Mouse (Mus musculus): ENCODE results near the gene Ms4a7. TPM values are rescaled to one million over a fixed set of nuclear protein-coding genes. Genes with fewer than 3 reads are reported as not detected.
"Not testable (repeated sequence)": the region's sequence is repeated elsewhere in the genome, so short reads cannot be mapped to it uniquely, and the experiment has no call there.

Gene Ms4a7
- polyA plus RNA-seq, 1 experiment from 2014 or later, result 4.1 TPM

DNA sequence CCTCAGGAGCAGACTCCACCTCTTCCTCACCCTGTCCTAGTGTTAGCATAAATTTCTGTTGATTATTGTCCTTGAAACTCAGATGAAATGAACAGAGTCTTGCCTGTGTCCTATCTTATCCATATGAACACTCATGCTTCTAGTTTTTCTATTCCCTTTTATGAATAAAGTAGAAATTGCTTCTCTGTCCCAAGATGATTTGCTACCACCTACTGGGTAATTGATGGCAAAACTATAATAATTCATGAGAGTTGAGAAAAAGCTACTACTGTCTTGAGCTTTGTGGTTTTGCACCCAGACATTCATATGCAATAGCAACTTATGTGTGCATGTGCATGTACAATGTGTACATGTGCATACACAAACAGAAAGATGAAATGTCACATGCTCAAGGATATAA, 8.0 kb upstream of the Ms4a7 start:
- ATAC-seq (ENCODE audit: low FRiP score, low TSS enrichment), result no peak
- Histone ChIP-seq H3K27ac (ENCODE audit: low read length) (no peak overlapping the region), H3K9ac (replicated peaks; ENCODE audit: low read length) (no peak overlapping the region)

DNA sequence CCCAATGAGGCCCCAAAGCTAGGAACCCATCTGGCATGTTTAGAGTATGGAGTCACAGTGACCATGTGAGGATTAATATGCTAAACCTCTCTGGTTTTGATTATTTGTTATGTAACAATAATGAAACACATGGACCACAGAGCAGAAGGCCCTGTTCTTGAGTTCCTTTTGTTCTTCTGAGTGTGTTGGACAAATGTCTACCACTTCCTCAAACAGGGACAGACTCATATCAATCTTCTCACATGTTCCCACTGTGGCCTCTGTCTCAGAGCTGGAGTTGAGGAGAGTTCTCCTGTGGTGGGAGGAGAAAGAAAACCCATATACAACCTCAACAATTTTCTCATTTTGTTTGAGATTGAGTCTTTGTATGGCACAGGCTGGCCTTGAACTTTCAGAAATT, 7.2 kb upstream of the Ms4a7 start:
- Histone ChIP-seq H3K9me3 (ENCODE audit: low read length) (no peaks in the 10 kb centered on the region), H3K4me1 (ENCODE audit: insufficient read depth, low read length) (no peaks in the 10 kb centered on the region), H3K27me3 (ENCODE audit: insufficient read depth, low read length) (no peaks in the 10 kb centered on the region), H3K36me3 (ENCODE audit: insufficient read depth, low read length) (no peaks in the 10 kb centered on the region), H3K4me3 (ENCODE audit: low read length) (no peak overlapping the region), H3K4me2 (replicated peaks; ENCODE audit: low read depth, low read length) (no peak overlapping the region), H3K9ac (replicated peaks; ENCODE audit: low read length) (no peak overlapping the region), H3K27ac (ENCODE audit: low read length) (no peak overlapping the region)
- ATAC-seq (ENCODE audit: low FRiP score, low TSS enrichment), result no peak

More for the DNA sequence above, 8.0 kb upstream of the Ms4a7 start:
- H3K4me2 ChIP-seq (replicated peaks; ENCODE audit: low read depth, low read length), result no peak overlapping the region
- no peaks in the 10 kb centered on the region for H3K9me3 ChIP-seq (ENCODE audit: low read length)
- H3K27me3 ChIP-seq (ENCODE audit: insufficient read depth, low read length), result no peaks in the 10 kb centered on the region
- H3K4me3 ChIP-seq (ENCODE audit: low read length), result no peak overlapping the region
- no peaks in the 10 kb centered on the region for H3K36me3 ChIP-seq (ENCODE audit: insufficient read depth, low read length)
- no peaks in the 10 kb centered on the region for H3K4me1 ChIP-seq (ENCODE audit: insufficient read depth, low read length)

DNA sequence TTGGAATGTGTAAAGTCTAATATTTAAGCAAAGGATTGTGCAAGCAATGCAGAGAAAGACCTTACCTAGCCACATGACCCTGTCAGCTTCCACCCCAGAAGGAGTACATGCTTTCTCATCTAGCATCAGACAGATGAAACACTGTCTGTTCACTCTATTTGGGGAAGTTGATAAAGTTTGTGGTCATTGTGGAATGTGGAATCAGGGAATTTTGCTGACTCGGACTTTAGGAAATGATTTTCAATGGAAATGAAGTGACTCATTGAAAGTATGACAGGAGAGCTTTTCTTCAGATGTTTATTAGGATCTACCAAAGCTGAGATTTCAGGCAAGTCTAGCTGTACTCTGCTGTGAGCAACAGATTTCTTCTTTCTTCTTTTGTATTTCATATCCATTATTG, 14.8 kb downstream of the Ms4a7 start:
- no peak for ATAC-seq (ENCODE audit: low FRiP score, low TSS enrichment)
- Histone ChIP-seq H3K9me3 (ENCODE audit: low read length) (no peaks in the 10 kb centered on the region), H3K27ac (ENCODE audit: low read length) (no peak overlapping the region), H3K36me3 (ENCODE audit: insufficient read depth, low read length) (no peaks in the 10 kb centered on the region), H3K9ac (replicated peaks; ENCODE audit: low read length) (no peak overlapping the region), H3K27me3 (ENCODE audit: insufficient read depth, low read length) (no peaks in the 10 kb centered on the region), H3K4me1 (ENCODE audit: insufficient read depth, low read length) (no peaks in the 10 kb centered on the region), H3K4me3 (ENCODE audit: low read length) (no peak overlapping the region), H3K4me2 (replicated peaks; ENCODE audit: low read depth, low read length) (no peak overlapping the region)
- 80% methylated on average over 1 of the region's 1 CpGs for WGBS

DNA sequence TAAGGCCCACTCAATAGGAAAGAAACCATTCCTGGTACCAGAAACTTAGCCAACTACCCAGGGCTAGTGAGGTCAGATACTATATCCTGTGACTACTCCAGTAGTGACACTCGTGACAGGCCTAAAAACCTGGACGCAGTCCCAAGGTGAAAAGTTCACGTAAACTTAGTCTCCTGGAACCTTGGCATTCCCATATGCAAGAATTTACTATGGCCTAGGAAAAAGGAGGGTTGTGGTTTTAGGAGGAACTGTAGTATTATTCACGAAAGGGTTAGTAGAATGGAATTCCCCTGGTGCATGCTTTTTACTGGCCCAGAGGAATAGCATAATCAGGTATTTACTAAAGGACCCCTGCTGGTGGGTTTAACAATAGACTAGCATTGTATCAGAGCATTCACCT, 19.2 kb downstream of the Ms4a7 start:
- no peak overlapping the region for H3K4me3 ChIP-seq (ENCODE audit: low read length)
- no peaks in the 10 kb centered on the region for H3K36me3 ChIP-seq (ENCODE audit: insufficient read depth, low read length)
- no peak overlapping the region for H3K27ac ChIP-seq (ENCODE audit: low read length)
- WGBS, result 78% methylated on average over 4 of the region's 4 CpGs
- no peaks in the 10 kb centered on the region for H3K27me3 ChIP-seq (ENCODE audit: insufficient read depth, low read length)
- H3K9me3 ChIP-seq (ENCODE audit: low read length), result no peaks in the 10 kb centered on the region
- no peak for ATAC-seq (ENCODE audit: low FRiP score, low TSS enrichment)
- H3K4me1 ChIP-seq (ENCODE audit: insufficient read depth, low read length), result no peaks in the 10 kb centered on the region
- no peak overlapping the region for H3K9ac ChIP-seq (replicated peaks; ENCODE audit: low read length)
- H3K4me2 ChIP-seq (replicated peaks; ENCODE audit: low read depth, low read length), result no peak overlapping the region

DNA sequence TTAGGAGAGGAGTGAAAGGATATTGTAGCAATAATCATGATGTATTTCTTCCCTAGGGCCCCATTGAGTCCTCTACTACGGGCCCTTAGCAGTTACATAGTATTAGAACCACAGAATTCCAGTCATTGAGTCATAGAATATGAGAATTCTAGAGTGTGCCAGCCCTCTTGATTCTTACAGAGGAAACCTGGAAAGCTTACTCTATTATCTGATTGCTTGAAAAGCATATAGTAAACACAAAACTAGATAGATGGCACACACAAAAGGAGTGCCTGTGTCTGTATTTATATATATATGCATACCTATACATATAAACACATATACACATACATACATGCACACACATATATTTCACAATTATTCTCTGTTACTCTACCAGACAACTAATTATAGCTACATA, 21.6 kb downstream of the Ms4a7 start, which contains the start of gene Ms4a14:
Gene Ms4a14 (minus strand): TSS at position 101 of the 400 bp plus-strand sequence.
- Histone ChIP-seq H3K4me2 (replicated peaks; ENCODE audit: low read depth, low read length) (no peak within 1 kb of the TSS), H3K36me3 (ENCODE audit: insufficient read depth, low read length) (no peaks in the 10 kb centered on the region), H3K27ac (ENCODE audit: low read length) (no peak within 1 kb of the TSS), H3K9me3 (ENCODE audit: low read length) (no peaks in the 10 kb centered on the region), H3K27me3 (ENCODE audit: insufficient read depth, low read length) (no peaks in the 10 kb centered on the region), H3K9ac (replicated peaks; ENCODE audit: low read length) (no peak within 1 kb of the TSS), H3K4me1 (ENCODE audit: insufficient read depth, low read length) (no peaks in the 10 kb centered on the region), H3K4me3 (ENCODE audit: low read length) (no peak within 1 kb of the TSS)
- WGBS, result 63% methylated on average over 1 of the region's 1 CpGs
- no peak for ATAC-seq (ENCODE audit: low FRiP score, low TSS enrichment)

DNA sequence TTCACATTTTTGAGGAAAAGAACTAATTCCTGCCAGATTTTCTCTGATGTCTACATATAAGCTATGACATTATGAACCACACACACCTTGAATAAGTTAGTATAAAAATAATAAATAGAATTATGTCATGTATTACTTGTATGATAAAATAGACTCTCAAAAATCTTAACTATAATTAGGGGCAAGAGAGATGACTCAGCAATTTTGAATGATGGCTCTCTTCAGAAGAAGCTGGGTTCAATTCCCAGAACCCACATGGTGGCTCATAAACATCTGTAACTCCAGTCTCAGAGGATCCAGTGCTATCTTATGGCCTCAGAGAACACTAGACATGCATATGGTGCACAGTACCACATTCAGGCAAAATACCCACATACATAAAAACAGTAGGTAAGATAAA, 27.1 kb downstream of the Ms4a7 start:
- Histone ChIP-seq H3K4me2 (replicated peaks; ENCODE audit: low read depth, low read length) (no peak overlapping the region), H3K27ac (ENCODE audit: low read length) (no peak overlapping the region), H3K4me3 (ENCODE audit: low read length) (no peak overlapping the region), H3K4me1 (ENCODE audit: insufficient read depth, low read length) (no peaks in the 10 kb centered on the region), H3K36me3 (ENCODE audit: insufficient read depth, low read length) (no peaks in the 10 kb centered on the region), H3K27me3 (ENCODE audit: insufficient read depth, low read length) (no peaks in the 10 kb centered on the region), H3K9ac (replicated peaks; ENCODE audit: low read length) (no peak overlapping the region), H3K9me3 (ENCODE audit: low read length) (no peaks in the 10 kb centered on the region)
- no peak for ATAC-seq (ENCODE audit: low FRiP score, low TSS enrichment)

DNA sequence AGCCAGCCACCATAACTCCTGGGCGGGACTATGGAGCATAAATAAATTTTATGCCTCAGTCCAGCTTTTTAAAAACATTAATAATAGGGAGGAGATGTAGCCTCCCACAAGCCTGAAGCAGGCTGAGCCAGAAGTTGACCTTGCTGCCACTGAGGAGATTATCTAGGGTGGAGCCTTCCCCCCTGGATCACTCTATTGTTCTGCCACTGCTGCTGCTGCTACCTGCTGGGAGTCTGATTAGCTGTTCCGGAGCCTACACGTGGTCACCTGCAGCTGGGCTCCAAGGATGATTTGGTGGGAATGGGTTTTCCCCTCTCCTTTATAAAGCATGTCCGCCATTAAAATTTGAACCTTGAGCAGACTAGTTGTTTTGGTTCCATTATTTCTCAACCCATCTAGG, 36.4 kb downstream of the Ms4a7 start:
- not testable (repeated sequence) for H3K27me3 ChIP-seq (ENCODE audit: insufficient read depth, low read length); H3K9ac ChIP-seq (replicated peaks; ENCODE audit: low read length); H3K4me3 ChIP-seq (ENCODE audit: low read length); H3K4me1 ChIP-seq (ENCODE audit: insufficient read depth, low read length); H3K4me2 ChIP-seq (replicated peaks; ENCODE audit: low read depth, low read length); H3K27ac ChIP-seq (ENCODE audit: low read length); ATAC-seq (ENCODE audit: low FRiP score, low TSS enrichment); H3K36me3 ChIP-seq (ENCODE audit: insufficient read depth, low read length); H3K9me3 ChIP-seq (ENCODE audit: low read length)
- WGBS, result 53% methylated on average over 4 of the region's 4 CpGs

DNA sequence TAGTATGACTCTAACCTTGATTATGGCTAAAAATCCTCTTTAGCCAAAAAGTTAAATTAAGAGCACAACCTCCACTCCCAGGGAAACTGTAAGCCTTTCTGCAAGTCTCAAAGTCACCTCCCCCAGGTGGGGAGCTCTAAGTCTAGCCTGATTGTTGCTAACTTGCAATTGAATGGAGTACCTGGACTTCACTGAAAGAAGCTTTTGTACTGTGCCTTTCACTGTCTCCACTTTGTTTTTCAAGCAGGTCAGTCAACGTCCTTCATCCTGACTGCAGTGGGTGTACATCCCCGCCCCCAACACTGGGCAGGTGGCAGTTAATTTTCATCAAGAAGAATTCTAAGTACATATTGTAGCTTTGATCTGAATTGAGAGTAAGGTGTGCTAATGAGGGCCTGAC, 37.0 kb downstream of the Ms4a7 start:
- Histone ChIP-seq H3K9ac (replicated peaks; ENCODE audit: low read length) (no peak overlapping the region), H3K4me2 (replicated peaks; ENCODE audit: low read depth, low read length) (no peak overlapping the region), H3K27me3 (ENCODE audit: insufficient read depth, low read length) (no peaks in the 10 kb centered on the region), H3K4me1 (ENCODE audit: insufficient read depth, low read length) (no peaks in the 10 kb centered on the region), H3K9me3 (ENCODE audit: low read length) (no peaks in the 10 kb centered on the region), H3K36me3 (ENCODE audit: insufficient read depth, low read length) (no peaks in the 10 kb centered on the region), H3K27ac (ENCODE audit: low read length) (no peak overlapping the region), H3K4me3 (ENCODE audit: low read length) (no peak overlapping the region)
- ATAC-seq (ENCODE audit: low FRiP score, low TSS enrichment), result no peak
- 70% methylated on average over 2 of the region's 2 CpGs for WGBS

DNA sequence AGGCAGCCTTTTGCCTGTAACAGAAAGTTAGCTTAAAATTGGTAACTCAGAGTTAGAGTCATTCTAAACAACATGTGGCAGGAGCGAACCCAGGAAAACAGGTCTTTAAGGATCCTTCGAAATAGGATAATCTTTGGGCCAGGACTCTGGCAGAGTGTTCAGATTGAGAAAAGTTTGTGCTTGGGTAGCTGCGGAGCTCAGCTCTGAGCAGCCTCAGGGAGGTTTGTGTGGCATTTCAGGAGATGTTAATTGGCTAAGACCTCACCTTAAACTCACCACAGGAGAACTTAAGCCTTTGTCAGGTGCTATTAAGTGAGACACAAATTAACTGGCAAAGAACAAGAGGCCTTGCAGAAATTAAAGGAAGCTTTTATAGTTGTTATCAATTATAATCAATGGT, 42.3 kb downstream of the Ms4a7 start:
- H3K4me2 ChIP-seq (replicated peaks; ENCODE audit: low read depth, low read length), result peak overlapping the region; percentile 60
- not testable (repeated sequence) for H3K9ac ChIP-seq (replicated peaks; ENCODE audit: low read length); H3K27ac ChIP-seq (ENCODE audit: low read length); H3K4me1 ChIP-seq (ENCODE audit: insufficient read depth, low read length); H3K9me3 ChIP-seq (ENCODE audit: low read length); H3K4me3 ChIP-seq (ENCODE audit: low read length); ATAC-seq (ENCODE audit: low FRiP score, low TSS enrichment); H3K27me3 ChIP-seq (ENCODE audit: insufficient read depth, low read length); H3K36me3 ChIP-seq (ENCODE audit: insufficient read depth, low read length)
- 19% methylated on average over 3 of the region's 3 CpGs for WGBS

DNA sequence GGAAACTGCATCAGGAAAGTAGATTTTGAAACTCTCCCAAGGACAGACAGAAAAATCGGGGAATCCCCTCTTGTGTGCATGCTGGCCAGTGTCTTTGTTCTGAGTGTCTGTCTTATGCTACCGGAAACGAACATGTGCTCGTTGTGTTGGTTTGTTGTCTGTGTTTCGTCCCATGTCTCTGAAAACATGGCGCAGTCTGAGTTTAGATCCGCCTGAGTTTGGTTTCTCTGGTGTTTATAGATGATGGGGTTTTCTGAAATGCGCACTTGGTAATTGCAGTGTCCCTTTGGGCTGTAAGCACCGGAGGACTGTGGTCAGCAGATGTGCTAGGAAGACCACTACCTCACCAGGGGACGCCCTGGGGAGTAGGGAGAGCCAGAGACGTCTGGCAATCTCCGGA, 43.0 kb downstream of the Ms4a7 start:
- Histone ChIP-seq H3K36me3 (ENCODE audit: insufficient read depth, low read length) (no peaks in the 10 kb centered on the region), H3K27ac (ENCODE audit: low read length) (no peak overlapping the region), H3K4me2 (replicated peaks; ENCODE audit: low read depth, low read length) (peak overlapping the region; percentile 60), H3K9me3 (ENCODE audit: low read length) (no peaks in the 10 kb centered on the region), H3K4me1 (ENCODE audit: insufficient read depth, low read length) (no peaks in the 10 kb centered on the region), H3K4me3 (ENCODE audit: low read length) (peak overlapping the region; percentile 47), H3K9ac (replicated peaks; ENCODE audit: low read length) (peak overlapping the region; percentile 49), H3K27me3 (ENCODE audit: insufficient read depth, low read length) (no peaks in the 10 kb centered on the region)
- WGBS, result 13% methylated on average over 12 of the region's 12 CpGs
- ATAC-seq (ENCODE audit: low FRiP score, low TSS enrichment), result no peak

DNA sequence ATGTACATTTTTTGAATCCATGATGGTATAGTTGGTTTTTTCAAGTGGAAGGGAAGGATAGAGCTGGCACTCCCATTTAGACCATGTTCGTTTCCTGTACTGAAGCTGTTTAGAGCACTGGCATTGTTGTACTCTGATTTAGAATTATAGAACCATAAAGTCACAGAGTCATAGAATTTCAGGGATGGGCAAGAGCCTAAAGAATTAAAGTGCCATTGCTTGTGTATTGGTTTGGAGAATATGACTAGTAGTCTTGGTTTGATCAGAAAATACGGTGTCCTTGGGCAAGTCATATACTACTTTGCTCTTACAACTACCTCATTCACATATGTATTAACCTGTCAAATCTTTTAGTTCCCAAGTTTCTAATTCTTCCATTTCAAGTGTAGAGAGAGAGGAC, 52.2 kb downstream of the Ms4a7 start, which contains the start of gene Ms4a5:
Gene Ms4a5 (minus strand): TSS at position 101 of the 400 bp plus-strand sequence.
- H3K27ac ChIP-seq (ENCODE audit: low read length), result no peak within 1 kb of the TSS
- no peaks in the 10 kb centered on the region for H3K9me3 ChIP-seq (ENCODE audit: low read length)
- no peaks in the 10 kb centered on the region for H3K27me3 ChIP-seq (ENCODE audit: insufficient read depth, low read length)
- WGBS, result 93% methylated on average over 2 of the region's 2 CpGs
- no peak within 1 kb of the TSS for H3K9ac ChIP-seq (replicated peaks; ENCODE audit: low read length)
- H3K4me3 ChIP-seq (ENCODE audit: low read length), result no peak within 1 kb of the TSS
- ATAC-seq (ENCODE audit: low FRiP score, low TSS enrichment), result no peak
- no peaks in the 10 kb centered on the region for H3K4me1 ChIP-seq (ENCODE audit: insufficient read depth, low read length)
- no peaks in the 10 kb centered on the region for H3K36me3 ChIP-seq (ENCODE audit: insufficient read depth, low read length)
- no peak within 1 kb of the TSS for H3K4me2 ChIP-seq (replicated peaks; ENCODE audit: low read depth, low read length)

Measured in kidney, embryonic 16.5 days (tissue).